Mouse (Mus musculus) megakaryocyte-erythroid progenitor cell, adult 5-6 weeks (primary cell): ENCODE results near the gene Cyp46a1. TPM values are rescaled to one million over a fixed set of nuclear protein-coding genes. Genes with fewer than 3 reads are reported as not detected.

Experiments used
- ATAC-seq: replicated peaks from 2 replicates; pipeline ENCODE4 v1.8.0; 2016; ENCODE audit warnings: mild to moderate bottlenecking, inconsistent platforms; ENCODE audit not compliant: severe bottlenecking, poor library complexity, low FRiP score, low TSS enrichment
- total RNA-seq, 2 experiments: library from RNA; stranded (forward) in 1 of 2; stranded (reverse) in 1 of 2; fragments of 200-1000, 215-1000 nt in 1 of 2; fragments of >200 nt in 1 of 2; fragmentation: Nextera tagmentation in 1 of 2; gene quantifications; 2 replicates each; pipeline ENCODE4 v1.2.3; 2014 to 2017

The Cyp46a1 gene
- total RNA-seq, 2 experiments from 2014 or later = 0.23 to 1.0 TPM

- ATAC-seq = no peak
Measured at GRCm38 (mm10) chr12:108393637-108394036, 59.5 kb downstream of the Cyp46a1 start.

- no peak for ATAC-seq
Measured at GRCm38 (mm10) chr12:108394534-108395284, 60.5 kb downstream of the Cyp46a1 start.

DNA sequence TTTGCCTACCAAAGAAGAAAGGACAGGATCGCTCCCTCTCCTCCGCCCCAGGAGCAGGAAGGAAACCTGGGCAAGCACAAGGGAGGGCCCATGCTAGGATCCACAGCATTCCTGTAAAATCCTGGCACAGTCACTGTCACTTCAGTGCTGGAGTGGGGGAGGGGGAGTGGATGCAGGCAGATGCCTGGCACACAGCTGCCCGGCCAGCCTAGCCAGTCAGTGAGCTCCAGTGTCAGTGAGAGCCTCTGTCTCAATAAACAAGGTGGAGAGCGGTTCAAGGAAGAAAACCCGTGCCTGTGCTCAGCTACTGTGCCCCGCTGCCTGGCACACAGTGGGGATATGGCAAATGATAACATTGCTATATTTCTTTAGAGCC, 61.1 kb downstream of the Cyp46a1 start:
- no peak for ATAC-seq

- ATAC-seq = no peak
Measured at GRCm38 (mm10) chr12:108396081-108396947, 62.1 kb downstream of the Cyp46a1 start.

DNA sequence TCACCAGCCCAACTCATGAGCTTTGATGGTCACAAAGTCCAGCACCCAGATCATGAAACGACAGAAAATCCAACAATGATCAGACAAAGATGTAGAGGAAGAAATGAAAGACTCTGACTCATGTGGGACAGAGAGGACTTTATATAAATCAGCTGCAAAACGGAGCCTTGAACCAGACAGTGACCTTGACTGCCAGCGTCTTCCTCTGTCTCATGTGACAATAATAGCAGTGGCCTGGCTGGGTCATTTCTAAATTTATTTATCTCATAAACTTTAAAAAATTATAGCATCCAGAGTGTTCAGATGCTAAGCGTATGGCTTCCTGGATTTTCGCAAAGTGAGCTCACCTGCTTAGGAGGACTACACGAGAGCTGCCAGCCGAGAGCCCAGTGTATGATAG, 64.5 kb downstream of the Cyp46a1 start:
- no peak for ATAC-seq

- no peak for ATAC-seq
Measured at GRCm38 (mm10) chr12:108399191-108399590, 65.0 kb downstream of the Cyp46a1 start.

- no peak for ATAC-seq
Measured at GRCm38 (mm10) chr12:108400951-108401350, 66.8 kb downstream of the Cyp46a1 start.

- ATAC-seq = no peak
Measured at GRCm38 (mm10) chr12:108403957-108404356, 69.8 kb downstream of the Cyp46a1 start.

GRCm38 (mm10) chr12:108409100-108409499, 74.9 kb downstream of the Cyp46a1 start:
- ATAC-seq = no peak

DNA sequence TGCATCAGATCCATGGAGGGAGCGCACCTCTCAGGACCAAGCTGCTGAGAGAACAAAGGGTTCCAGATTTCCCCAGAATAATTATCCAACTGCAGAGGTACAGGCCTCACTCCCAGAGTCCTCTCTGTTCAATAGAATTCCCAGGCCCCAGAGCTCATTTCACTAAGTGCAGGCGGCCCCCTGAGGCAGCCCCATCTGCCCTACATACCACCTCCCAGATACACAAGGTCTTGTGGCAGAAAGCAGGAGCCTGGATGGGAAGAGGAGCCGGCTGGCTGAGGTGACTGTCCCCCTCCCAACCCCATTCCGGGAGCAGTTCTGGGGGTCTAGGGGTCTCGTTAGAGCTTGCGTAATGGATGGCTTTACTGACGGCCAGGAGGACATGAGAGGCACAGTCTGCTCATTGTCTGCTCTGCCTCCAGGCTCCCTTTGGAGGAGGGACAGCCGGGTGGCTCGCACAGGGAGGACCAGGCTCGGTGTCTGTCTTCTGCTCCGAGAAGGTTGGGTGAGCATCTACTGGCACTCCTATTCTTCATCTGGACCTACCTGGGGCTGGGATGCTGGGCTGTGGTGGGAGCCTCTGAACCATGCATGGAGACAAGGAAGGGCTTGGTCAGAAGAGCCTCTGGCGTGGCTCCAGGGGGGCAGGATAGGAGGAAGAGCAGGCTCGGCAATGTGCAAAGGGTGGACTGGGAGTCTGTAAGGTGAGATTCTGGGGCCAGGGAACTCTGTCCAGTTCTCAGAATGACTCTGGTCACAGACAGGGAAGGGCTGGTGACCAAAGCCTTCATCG, 76.4 kb downstream of the Cyp46a1 start:
- no peak for ATAC-seq

Other genes with a start within 250 kb of the Cyp46a1 start
- gene Setd3, start 155.1 kb upstream of the Cyp46a1 start, total RNA-seq (2014; fragmentation: Nextera tagmentation) = 58.0 and 66.0 TPM in 2 replicates
- 83.4 and 118 TPM in 2 replicates for gene Setd3, start 155.1 kb upstream of the Cyp46a1 start, total RNA-seq (2017)
- gene Ccnk, start 154.8 kb upstream of the Cyp46a1 start, total RNA-seq (2014; fragmentation: Nextera tagmentation) = 75.0 and 84.0 TPM in 2 replicates
- gene Ccnk, start 154.8 kb upstream of the Cyp46a1 start, total RNA-seq (2017) = 7.8 and 24.5 TPM in 2 replicates
- gene Ccdc85c, start 59.0 kb upstream of the Cyp46a1 start, total RNA-seq (2014; fragmentation: Nextera tagmentation) = 1.3 TPM in 1 of 2 replicates, not detected in the other
- gene Ccdc85c, start 59.0 kb upstream of the Cyp46a1 start, total RNA-seq (2017) = 0.42 and 1.3 TPM in 2 replicates
- not detected in 2 replicates for gene Hhipl1, start 28.1 kb upstream of the Cyp46a1 start, total RNA-seq (2014; fragmentation: Nextera tagmentation)
- not detected in 2 replicates for gene Hhipl1, start 28.1 kb upstream of the Cyp46a1 start, total RNA-seq (2017)
- gene Eml1, start 36.6 kb downstream of the Cyp46a1 start, total RNA-seq (2014; fragmentation: Nextera tagmentation) = not detected in 2 replicates
- not detected in 2 replicates for gene Eml1, start 36.6 kb downstream of the Cyp46a1 start, total RNA-seq (2017)
- gene Evl, start 220.3 kb downstream of the Cyp46a1 start, total RNA-seq (2014; fragmentation: Nextera tagmentation) = 5.5 and 11.1 TPM in 2 replicates
- 1.4 and 26.8 TPM in 2 replicates for gene Evl, start 220.3 kb downstream of the Cyp46a1 start, total RNA-seq (2017)